Mouse (Mus musculus): ENCODE results near the gene Gbp3. TPM values are rescaled to one million over a fixed set of nuclear protein-coding genes. Genes with fewer than 3 reads are reported as not detected.

Gene Gbp3
- polyA plus RNA-seq, 1 experiment: 9.6 TPM

GRCm38 (mm10) chr3:142620111-142620955 lies 60.5 kb downstream of the Gbp3 start, which contains the start of gene Gbp2:
Gene Gbp2 (plus strand): TSS chr3:142620602.
- H3K27ac ChIP-seq (replicated peaks; ENCODE audit: low read depth, low read length): peak within 1 kb of the TSS; percentile 87
- peaks cover 4% of the 10 kb centered on the region; the same call in 1 of the 2 replicates for H3K4me1 ChIP-seq (ENCODE audit: control insufficient read depth, insufficient read depth, insufficient read length, low read length)

GRCm38 (mm10) chr3:142620956-142621562 lies 61.2 kb downstream of the Gbp3 start:
- peak overlapping the region; percentile 63 for H3K4me3 ChIP-seq (ENCODE audit: insufficient read depth, low read depth, low read length)
- peak overlapping the region; percentile 87 for H3K27ac ChIP-seq (replicated peaks; ENCODE audit: low read depth, low read length)

More at GRCm38 (mm10) chr3:142620111-142620955, 60.5 kb downstream of the Gbp3 start, which contains the start of gene Gbp2:
- H3K4me3 ChIP-seq (ENCODE audit: insufficient read depth, low read depth, low read length): peak within 1 kb of the TSS; percentile 63

More at GRCm38 (mm10) chr3:142620956-142621562, 61.2 kb downstream of the Gbp3 start:
- H3K4me1 ChIP-seq (ENCODE audit: control insufficient read depth, insufficient read depth, insufficient read length, low read length): peaks cover 4% of the 10 kb centered on the region; the same call in 1 of the 2 replicates

Other genes starting within 250 kb of the Gbp3 start
- gene Pdlim5, start 164.3 kb upstream of the Gbp3 start, polyA plus RNA-seq (2012; ENCODE audit: insufficient read depth, insufficient read length, missing spikeins): 26.9 and 32.0 TPM in 2 replicates
- 3.0 and 4.7 TPM in 2 replicates for gene Gbp5, start 66.0 kb upstream of the Gbp3 start, polyA plus RNA-seq (2012; ENCODE audit: insufficient read depth, insufficient read length, missing spikeins)
- 6.1 and 8.6 TPM in 2 replicates for gene Gbp7, start 29.7 kb upstream of the Gbp3 start, polyA plus RNA-seq (2012; ENCODE audit: insufficient read depth, insufficient read length, missing spikeins)
- not detected in 2 replicates for gene Gbp2b, start 34.8 kb downstream of the Gbp3 start, polyA plus RNA-seq (2012; ENCODE audit: insufficient read depth, insufficient read length, missing spikeins)
- gene Gbp2, start 60.6 kb downstream of the Gbp3 start, polyA plus RNA-seq (2012; ENCODE audit: insufficient read depth, insufficient read length, missing spikeins): 22.4 and 31.8 TPM in 2 replicates
- 50.5 and 64.1 TPM in 2 replicates for gene Kyat3, start 141.0 kb downstream of the Gbp3 start, polyA plus RNA-seq (2012; ENCODE audit: insufficient read depth, insufficient read length, missing spikeins)
- 24.0 and 27.2 TPM in 2 replicates for gene Gtf2b, start 205.0 kb downstream of the Gbp3 start, polyA plus RNA-seq (2012; ENCODE audit: insufficient read depth, insufficient read length, missing spikeins)